Mouse (Mus musculus) megakaryocyte-erythroid progenitor cell, adult 5-6 weeks (primary cell): ENCODE results near the gene Specc1. TPM values are rescaled to one million over a fixed set of nuclear protein-coding genes. Genes with fewer than 3 reads are reported as not detected.

Source experiments
- ATAC-seq: replicated peaks from 2 replicates; pipeline ENCODE4 v1.8.0; 2016; ENCODE audit warnings: mild to moderate bottlenecking, inconsistent platforms; ENCODE audit not compliant: severe bottlenecking, poor library complexity, low FRiP score, low TSS enrichment
- total RNA-seq, 2 experiments: library from RNA; stranded (forward) in 1 of 2; stranded (reverse) in 1 of 2; fragments of 200-1000, 215-1000 nt in 1 of 2; fragments of >200 nt in 1 of 2; fragmentation: Nextera tagmentation in 1 of 2; gene quantifications; 2 replicates each; pipeline ENCODE4 v1.2.3; 2014 to 2017

Specc1 gene
- total RNA-seq, 2 experiments from 2014 or later = 35.8 to 65.4 TPM

DNA sequence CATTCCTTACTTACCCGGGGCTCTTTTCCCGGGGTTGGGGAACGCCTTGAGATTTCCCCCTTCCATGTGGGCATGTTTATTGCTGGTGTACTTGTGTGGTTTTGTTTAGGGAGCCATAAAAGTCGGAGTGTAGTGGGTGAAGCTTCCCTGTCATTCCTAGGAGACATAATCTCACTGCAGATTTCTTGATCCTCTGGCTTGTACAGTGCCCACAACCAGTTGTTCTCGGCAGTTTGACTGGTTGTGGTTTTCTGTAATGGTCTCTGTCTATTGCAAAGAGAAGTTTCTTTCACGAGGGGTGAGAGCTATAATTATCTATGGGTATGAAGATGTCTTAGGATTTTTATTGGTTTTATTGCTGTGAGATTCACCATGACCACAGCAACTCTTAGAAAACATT, 78.0 kb downstream of the Specc1 start:
- no peak for ATAC-seq

DNA sequence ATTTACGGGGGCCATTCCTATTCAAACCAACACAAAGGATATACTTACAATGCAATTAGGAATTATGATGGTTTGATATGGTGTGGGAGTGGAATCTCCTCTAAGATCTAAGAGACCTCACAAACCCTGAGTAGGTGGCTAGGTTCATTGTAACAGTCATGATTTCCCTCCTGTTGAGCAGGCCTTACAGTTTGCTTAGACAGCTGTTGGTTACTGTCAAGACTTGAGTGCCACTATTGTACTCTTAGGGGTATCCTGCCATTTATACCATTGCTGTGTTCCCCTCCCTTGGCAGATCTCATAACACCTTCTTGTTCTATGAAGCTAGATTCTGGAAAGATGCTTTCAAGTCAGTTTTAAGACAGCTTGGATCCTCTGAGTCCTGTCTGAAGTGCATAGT, 78.7 kb downstream of the Specc1 start:
- ATAC-seq = no peak

DNA sequence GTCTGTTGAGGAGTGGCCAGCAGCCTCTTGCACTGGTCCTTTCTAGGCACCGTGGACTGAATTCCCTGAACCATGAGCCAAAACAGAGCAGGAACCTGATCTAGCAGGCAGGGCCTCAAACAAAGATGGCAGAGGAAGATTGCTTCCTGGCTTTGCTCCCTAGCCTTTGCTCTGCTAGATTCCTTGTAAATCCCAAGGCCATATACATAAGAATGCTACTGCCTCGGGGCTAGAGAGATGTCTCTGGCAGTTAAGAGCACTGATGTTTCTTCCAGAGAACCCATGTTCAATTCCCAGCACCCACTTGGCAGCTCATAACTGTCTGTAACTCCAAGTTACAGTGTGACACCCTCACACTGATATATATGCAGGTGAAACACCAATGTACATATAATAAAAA, 83.6 kb downstream of the Specc1 start:
- no peak for ATAC-seq

GRCm38 (mm10) chr11:62044627-62045026, 88.1 kb downstream of the Specc1 start:
- ATAC-seq = 0 out of 2 replicates have a peak, but pooled peaks have one; percentile 38

DNA sequence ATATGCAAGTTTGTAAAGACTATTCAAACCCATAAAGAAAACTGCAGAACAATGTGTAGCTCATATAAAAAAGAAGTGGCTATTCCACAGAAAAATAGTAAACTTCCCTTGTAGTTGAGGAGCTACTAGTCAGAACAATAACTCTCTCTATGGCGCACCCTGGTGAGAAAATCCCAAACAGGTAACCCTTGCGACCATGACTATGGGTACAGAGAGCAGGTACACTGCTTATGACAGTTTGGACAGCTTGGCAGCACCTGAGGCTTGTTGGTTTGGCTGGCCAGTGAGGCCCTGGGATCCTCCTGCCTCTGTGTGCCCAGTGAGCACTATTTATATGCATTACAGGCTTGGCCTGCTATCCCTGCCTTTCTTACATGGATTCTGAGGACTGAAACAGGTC, 89.4 kb downstream of the Specc1 start:
- no peak for ATAC-seq

DNA sequence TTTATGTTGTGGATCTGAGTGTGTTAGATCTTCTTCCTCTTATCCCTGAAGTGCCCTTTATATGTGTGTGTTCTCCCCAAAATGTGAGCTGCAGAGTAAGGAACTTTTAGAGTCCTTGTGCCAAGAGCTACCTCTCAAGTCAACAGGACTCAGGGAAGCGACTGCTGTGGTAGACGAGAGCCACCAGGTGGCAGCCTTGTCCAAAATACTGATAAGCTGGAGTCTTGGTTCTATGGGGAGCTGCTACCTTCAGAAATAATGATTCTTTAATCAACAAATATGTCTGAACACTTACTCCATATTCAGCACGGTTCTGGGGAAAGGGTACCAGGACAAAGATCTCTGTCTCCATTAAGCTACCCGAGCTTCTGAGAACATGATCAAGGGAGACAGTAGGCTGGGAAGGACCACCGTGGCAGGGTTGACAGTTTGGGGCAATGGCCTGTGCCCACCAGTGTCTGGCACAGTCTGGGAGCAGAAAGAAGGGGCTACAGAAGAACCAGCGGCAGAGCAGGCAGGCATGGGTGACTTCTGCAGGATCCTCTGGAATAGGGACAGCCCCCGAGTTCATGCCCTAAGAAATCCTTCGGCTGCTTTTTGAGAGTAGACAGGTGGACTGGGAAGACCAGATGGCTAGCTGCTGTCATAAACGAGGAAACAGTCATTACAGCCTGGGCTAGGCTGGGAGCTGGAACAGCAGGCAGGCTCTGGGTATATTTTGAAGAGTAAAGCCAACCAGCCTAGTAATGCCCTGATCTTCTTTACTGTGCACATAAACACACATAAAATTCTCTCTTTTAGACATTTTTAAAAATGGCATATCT, 91.5 kb downstream of the Specc1 start:
- ATAC-seq = peak; percentile 74

GRCm38 (mm10) chr11:62049170-62049569, 92.6 kb downstream of the Specc1 start:
- ATAC-seq = no peak

DNA sequence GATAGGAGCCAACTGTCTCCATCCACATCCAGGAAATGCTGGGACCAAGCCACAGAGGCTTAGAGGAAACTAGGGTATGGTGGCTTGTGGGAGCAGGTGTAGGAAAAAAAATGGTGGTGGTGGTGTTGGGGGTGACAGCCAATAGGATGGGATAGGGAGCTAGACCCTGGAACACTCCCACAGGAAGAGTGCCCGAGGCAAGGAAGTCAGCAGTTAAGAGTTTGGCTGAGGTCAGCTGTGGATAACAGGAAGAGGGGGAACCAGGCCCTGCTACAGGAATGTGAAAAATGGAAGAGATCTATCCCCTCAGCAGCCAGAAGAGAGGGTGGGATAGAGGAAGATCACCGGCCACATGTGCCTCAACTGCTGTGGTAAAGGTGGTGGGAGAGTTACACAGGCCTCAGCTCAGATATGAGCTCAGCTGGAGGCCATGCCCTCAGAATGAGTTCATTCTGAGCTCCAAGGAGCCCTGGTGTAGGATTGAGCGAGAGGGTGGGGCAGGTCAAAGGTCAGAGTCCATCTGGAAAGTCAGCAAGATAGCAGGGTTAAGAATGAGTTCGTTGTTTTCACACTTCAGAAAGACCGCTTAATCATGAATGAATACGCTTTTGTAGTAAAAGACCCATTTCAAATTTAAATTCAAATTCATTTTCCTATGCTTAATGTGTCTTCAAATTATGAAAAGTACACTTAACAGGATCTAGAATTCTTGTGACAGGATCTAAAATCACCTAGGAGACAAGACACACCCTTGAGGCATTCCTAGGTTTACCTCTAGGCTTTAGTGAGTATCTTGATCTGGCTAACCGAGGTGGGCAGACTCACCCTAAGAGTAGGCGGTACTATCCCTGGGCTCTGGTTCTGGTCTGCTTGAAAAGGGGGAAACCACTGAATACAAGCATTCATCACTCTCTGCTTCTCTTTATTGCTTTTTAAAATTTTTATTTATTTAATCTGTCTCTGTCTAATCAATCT, 94.1 kb downstream of the Specc1 start:
- ATAC-seq = no peak

- ATAC-seq = no peak
Observed at GRCm38 (mm10) chr11:62051487-62051886, 94.9 kb downstream of the Specc1 start.

- no peak for ATAC-seq
Observed at GRCm38 (mm10) chr11:62053928-62054327, 97.4 kb downstream of the Specc1 start.

DNA sequence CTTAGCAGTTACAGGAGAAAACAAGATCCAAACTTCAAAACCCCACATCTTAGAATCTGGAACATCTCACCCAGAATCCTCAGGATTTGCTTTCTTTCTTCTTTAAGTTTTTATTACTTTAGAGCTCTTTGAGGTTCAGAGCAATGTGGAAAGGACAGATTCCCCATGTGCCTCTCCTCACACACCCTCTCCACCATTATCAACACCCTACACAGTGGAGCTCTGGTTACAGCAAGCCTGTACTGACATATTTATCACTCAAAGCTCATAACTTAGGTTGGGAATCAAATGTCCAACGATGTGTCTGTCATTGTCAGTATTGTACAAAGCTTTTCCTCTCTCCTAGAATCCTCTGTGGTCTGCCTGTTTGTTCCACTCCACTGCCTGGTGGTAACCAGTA, 108.0 kb downstream of the Specc1 start:
- 0 out of 2 replicates have a peak, but pooled peaks have one; percentile 29 for ATAC-seq

- peak; percentile 49 for ATAC-seq
Observed at GRCm38 (mm10) chr11:62065655-62066054, 109.1 kb downstream of the Specc1 start.

DNA sequence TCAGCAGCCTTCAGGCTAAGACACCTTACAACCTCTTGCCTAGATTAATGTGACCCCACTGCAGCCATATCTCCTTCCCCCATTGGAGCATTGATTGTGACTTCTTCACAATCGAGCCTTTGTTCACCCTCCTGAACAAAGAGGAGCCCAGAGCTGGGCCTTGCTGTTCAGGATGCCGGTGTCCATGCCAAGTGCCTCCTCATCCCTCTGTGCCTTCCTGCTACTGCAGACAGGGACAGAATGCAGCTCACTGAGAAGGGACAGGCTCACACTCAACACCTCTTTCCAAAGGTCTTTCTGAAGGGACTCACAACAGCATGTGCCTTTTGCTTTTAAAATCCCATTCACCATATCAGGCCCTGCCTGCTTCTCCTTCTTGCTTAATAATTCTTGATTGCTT, 113.0 kb downstream of the Specc1 start:
- ATAC-seq = no peak

GRCm38 (mm10) chr11:62070206-62070605, 113.6 kb downstream of the Specc1 start:
- no peak for ATAC-seq

DNA sequence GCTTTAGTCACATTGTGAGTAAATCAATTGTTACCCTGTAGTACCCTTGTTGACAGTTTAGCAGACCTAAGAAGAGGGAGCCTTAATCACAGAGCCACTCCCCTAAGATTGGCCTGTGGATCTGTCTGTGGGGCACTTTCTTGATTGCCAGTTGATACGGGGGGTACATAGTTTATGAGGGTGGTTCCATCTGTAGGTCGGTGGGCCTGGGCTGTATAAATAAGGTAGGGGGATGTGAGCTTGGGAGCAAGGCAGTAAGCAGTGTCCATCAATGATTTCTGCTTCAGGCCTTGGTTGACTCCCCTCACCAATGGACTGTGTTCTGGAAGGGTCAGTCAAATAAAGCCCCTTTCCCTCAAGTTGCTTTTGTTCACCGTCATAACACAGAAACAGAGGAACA, 115.8 kb downstream of the Specc1 start:
- no peak for ATAC-seq

DNA sequence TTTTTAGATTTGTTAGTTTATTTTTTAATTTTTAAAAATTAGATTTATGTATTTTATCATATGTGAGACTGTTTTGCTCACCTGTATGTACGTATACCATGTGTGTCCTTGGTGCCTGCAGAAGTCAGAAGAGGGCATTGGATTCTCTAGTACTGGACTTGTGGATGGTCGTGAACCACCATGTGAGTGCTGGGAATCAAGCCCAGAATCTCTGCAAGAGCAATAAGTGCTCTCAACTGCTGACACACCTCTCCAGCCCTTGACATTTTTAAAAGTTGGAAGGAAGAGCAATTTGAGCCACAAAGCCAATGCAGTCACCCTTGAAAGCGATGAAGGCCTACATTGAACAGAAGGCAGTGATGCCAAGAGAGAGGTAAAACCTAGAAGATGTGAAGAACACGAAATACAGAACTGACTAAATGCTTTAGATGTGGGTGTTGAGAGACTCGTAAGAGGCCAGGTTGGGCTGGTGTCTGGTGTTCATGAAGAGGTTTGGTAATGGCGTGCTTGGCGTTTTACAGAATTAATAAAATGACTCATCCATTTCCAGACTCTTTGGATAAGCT, 117.1 kb downstream of the Specc1 start:
- no peak for ATAC-seq

- ATAC-seq = no peak
Observed at GRCm38 (mm10) chr11:62074578-62074977, 118.0 kb downstream of the Specc1 start.

DNA sequence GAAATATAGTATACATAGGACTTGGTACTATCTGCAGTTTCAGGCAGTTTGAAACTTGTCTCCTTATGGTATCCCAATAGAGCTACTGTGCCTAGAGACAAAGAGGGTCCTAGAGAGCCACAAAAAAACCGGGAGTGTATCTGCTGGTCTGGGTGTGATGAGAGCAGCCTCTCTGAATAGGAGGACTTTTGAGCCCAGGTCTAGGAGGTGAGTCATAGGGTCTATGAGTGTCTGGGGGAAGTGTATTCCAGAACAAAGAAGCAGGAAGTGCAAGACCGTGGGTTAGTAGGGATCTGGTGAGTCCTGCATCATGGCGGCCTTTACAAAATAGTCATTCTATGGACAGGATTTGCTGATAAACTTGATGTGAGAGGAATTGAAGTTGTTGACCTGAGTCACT, 118.5 kb downstream of the Specc1 start:
- ATAC-seq = no peak

DNA sequence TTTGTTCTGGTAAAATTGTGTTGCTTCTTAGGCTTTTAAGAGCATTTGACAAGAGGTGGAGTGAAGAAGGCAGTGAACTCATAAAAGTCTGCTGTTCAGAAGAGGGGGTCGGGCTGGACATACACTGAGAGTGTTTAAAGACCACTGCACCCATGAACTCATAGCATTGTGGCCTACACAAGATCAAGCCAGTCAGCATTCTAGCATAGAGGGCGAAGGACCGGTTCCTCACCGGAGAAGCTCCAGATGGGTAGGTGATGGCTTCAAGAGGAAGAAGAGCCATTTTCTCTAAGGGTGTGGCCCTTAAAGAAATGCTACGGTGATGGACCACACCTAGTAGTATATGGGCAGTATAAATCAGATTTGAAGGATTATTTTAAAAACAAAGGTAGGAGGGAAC, 119.0 kb downstream of the Specc1 start:
- ATAC-seq = no peak
